Mouse (Mus musculus) heart, embryonic 14.5 days (tissue): ENCODE measurements at regions not wholly inside any gene's neighbourhood (a gene's known extent, or its start where the extent isn't known, plus 50 kb on each side); places are given as distances from the start of the nearest gene placed in this dataset.

ENCODE experiments used
- ATAC-seq: fragments of 200-750 bp; cut with Nextera tagmentation; 2 replicates; pipeline ENCODE4 v1.8.0; 2017; ENCODE audit warnings: low read depth, moderate TSS enrichment; ENCODE audit not compliant: insufficient number of reproducible peaks, insufficient read depth, low FRiP score
- H3K27ac ChIP-seq, 2 experiments: fragments of 200-500 bp in 1 of 2; fragments of 300-500 bp in 1 of 2; sonication (generic) in 1 of 2; replicated peaks in 1 of 2; 2 replicates each; pipeline ENCODE4 v1.5.1; 2012 to 2014; ENCODE audit warnings: low read depth in 2 of 2, low read length in 2 of 2, control low read depth in 1 of 2, mild to moderate bottlenecking in 1 of 2, mixed read lengths in 1 of 2; ENCODE audit not compliant: control insufficient read depth in 1 of 2, insufficient read depth in 1 of 2
- H3K27me3 ChIP-seq: fragments of 300-500 bp; sonication (generic); 2 replicates; pipeline ENCODE4 v1.6.1; 2014; ENCODE audit warnings: mild to moderate bottlenecking, low read length, control low read depth; ENCODE audit not compliant: control insufficient read depth, insufficient read depth
- H3K36me3 ChIP-seq: fragments of 300-500 bp; sonication (generic); 2 replicates; pipeline ENCODE4 v1.6.1; 2014; ENCODE audit warnings: mild to moderate bottlenecking, control low read depth, low read length, mixed read lengths; ENCODE audit not compliant: control insufficient read depth, insufficient read depth
- H3K4me1 ChIP-seq, 2 experiments: fragments of 200-500 bp in 1 of 2; fragments of 300-500 bp in 1 of 2; sonication (generic) in 1 of 2; 2 replicates each; pipeline ENCODE4 v1.6.1; 2012 to 2014; ENCODE audit warnings: low read length in 2 of 2, control low read depth in 1 of 2, mixed read lengths in 1 of 2; ENCODE audit not compliant: control insufficient read depth in 2 of 2, insufficient read depth in 2 of 2
- H3K4me2 ChIP-seq: fragments of 300-500 bp; sonication (generic); 2 replicates; pipeline ENCODE4 v1.6.1; 2014; ENCODE audit warnings: mild to moderate bottlenecking, low read length
- H3K4me3 ChIP-seq, 2 experiments: fragments of 200-500 bp in 1 of 2; fragments of 300-500 bp in 1 of 2; sonication (generic) in 1 of 2; 2 replicates each; pipeline ENCODE4 v1.5.1; 2012 to 2014; ENCODE audit warnings: low read length in 2 of 2, mild to moderate bottlenecking in 2 of 2, control low read depth in 1 of 2, low read depth in 1 of 2, moderate library complexity in 1 of 2; ENCODE audit not compliant: control insufficient read depth in 1 of 2, insufficient read depth in 1 of 2
- H3K9ac ChIP-seq: fragments of 300-500 bp; sonication (generic); 2 replicates; pipeline ENCODE4 v1.6.1; 2014; ENCODE audit warnings: mild to moderate bottlenecking, low read length
- H3K9me3 ChIP-seq: fragments of 300-500 bp; sonication (generic); 2 replicates; pipeline ENCODE4 v1.6.1; 2016; ENCODE audit warnings: low read length, control low read depth; ENCODE audit not compliant: control insufficient read depth
- WGBS: fragments of 180-500 bp; shearing (Covaris S2); extraction: QIAGEN DNeasy Blood & Tissue Kit; methylation state at CpG from one replicate; pipeline ENCODE4 v1.1.7; 2014; 5-methylcytosine and 5-hydroxymethylcytosine counted together

GRCm38 (mm10) chr1:193967957-193968926 lies 598.1 kb upstream of the Camk1g start:
- 0 out of 2 replicates have a peak, but pooled peaks cover 3% of the 10 kb centered on the region for H3K9me3 ChIP-seq
- no peak overlapping the region for H3K27ac ChIP-seq
- no peak overlapping the region for H3K4me3 ChIP-seq
- ATAC-seq = no peak
- H3K27me3 ChIP-seq = no peaks in the 10 kb centered on the region
- no peaks in the 10 kb centered on the region for H3K4me1 ChIP-seq
- no peaks in the 10 kb centered on the region for H3K36me3 ChIP-seq
- H3K9ac ChIP-seq = no peak overlapping the region
- no peak overlapping the region for H3K4me2 ChIP-seq
- WGBS = 87% methylated on average over 4 of the region's 4 CpGs

GRCm38 (mm10) chr1:193966652-193967555 lies 596.8 kb upstream of the Camk1g start:
- Histone ChIP-seq H3K27ac (no peak overlapping the region), H3K4me3 (no peak overlapping the region), H3K4me1 (no peaks in the 10 kb centered on the region), H3K27me3 (no peaks in the 10 kb centered on the region), H3K4me2 (no peak overlapping the region), H3K36me3 (no peaks in the 10 kb centered on the region), H3K9me3 (0 out of 2 replicates have a peak, but pooled peaks cover 3% of the 10 kb centered on the region), H3K9ac (no peak overlapping the region)
- no peak for ATAC-seq
- 55% methylated on average over 1 of the region's 1 CpGs for WGBS

- 78% methylated on average over 1 of the region's 1 CpGs for WGBS
- 0 out of 2 replicates have a peak, but pooled peaks cover 3% of the 10 kb centered on the region for H3K9me3 ChIP-seq
- H3K27me3 ChIP-seq = no peaks in the 10 kb centered on the region
Observed at GRCm38 (mm10) chr1:193965278-193965677, 595.2 kb upstream of the Camk1g start.

GRCm38 (mm10) chr1:193951936-193952335 lies 581.8 kb upstream of the Camk1g start:
- ATAC-seq = no peak
- H3K27ac ChIP-seq = no peak overlapping the region
- H3K9ac ChIP-seq = no peak overlapping the region
- no peak overlapping the region for H3K4me2 ChIP-seq
- no peaks in the 10 kb centered on the region for H3K36me3 ChIP-seq
- no peaks in the 10 kb centered on the region for H3K27me3 ChIP-seq
- H3K9me3 ChIP-seq = no peaks in the 10 kb centered on the region
- H3K4me3 ChIP-seq = no peak overlapping the region
- no peaks in the 10 kb centered on the region for H3K4me1 ChIP-seq

More at GRCm38 (mm10) chr1:193965278-193965677, 595.2 kb upstream of the Camk1g start:
- Histone ChIP-seq H3K4me2 (no peak overlapping the region), H3K4me1 (no peaks in the 10 kb centered on the region), H3K27ac (no peak overlapping the region), H3K4me3 (no peak overlapping the region), H3K9ac (no peak overlapping the region), H3K36me3 (no peaks in the 10 kb centered on the region)
- ATAC-seq = no peak

- no peaks in the 10 kb centered on the region for H3K36me3 ChIP-seq
- ATAC-seq = no peak
- no peak overlapping the region for H3K4me3 ChIP-seq
- no peak overlapping the region for H3K27ac ChIP-seq
- H3K4me1 ChIP-seq = no peaks in the 10 kb centered on the region
- no peaks in the 10 kb centered on the region for H3K27me3 ChIP-seq
- H3K9ac ChIP-seq = no peak overlapping the region
- no peaks in the 10 kb centered on the region for H3K9me3 ChIP-seq
- H3K4me2 ChIP-seq = no peak overlapping the region
Observed at GRCm38 (mm10) chr1:193949817-193950216, 579.7 kb upstream of the Camk1g start.

- Histone ChIP-seq H3K27ac (no peak overlapping the region), H3K4me3 (no peak overlapping the region), H3K9ac (no peak overlapping the region), H3K9me3 (no peaks in the 10 kb centered on the region), H3K4me1 (no peaks in the 10 kb centered on the region), H3K27me3 (no peaks in the 10 kb centered on the region), H3K36me3 (no peaks in the 10 kb centered on the region), H3K4me2 (no peak overlapping the region)
- WGBS = 78% methylated on average over 6 of the region's 6 CpGs
- ATAC-seq = no peak
Observed at GRCm38 (mm10) chr1:193946953-193947586, 577.0 kb upstream of the Camk1g start.

- 71% methylated on average over 2 of the region's 2 CpGs for WGBS
Observed at GRCm38 (mm10) chr1:193935969-193936368, 565.9 kb upstream of the Camk1g start.

More at GRCm38 (mm10) chr1:193935969-193936368, 565.9 kb upstream of the Camk1g start:
- Histone ChIP-seq H3K36me3 (no peaks in the 10 kb centered on the region), H3K4me1 (no peaks in the 10 kb centered on the region), H3K27ac (no peak overlapping the region), H3K4me2 (no peak overlapping the region), H3K27me3 (no peaks in the 10 kb centered on the region), H3K9me3 (no peaks in the 10 kb centered on the region), H3K9ac (no peak overlapping the region), H3K4me3 (no peak overlapping the region)
- no peak for ATAC-seq
